Mouse (Mus musculus) small intestine, adult 2 months (tissue): ENCODE measurements around the gene Tnnt1. TPM values are rescaled to one million over a fixed set of nuclear protein-coding genes. Genes with fewer than 3 reads are reported as not detected.
A peak's percentile ranks its signal among the peaks of the same experiment; 100 is the strongest.

Experiments
- H3K27ac ChIP-seq: fragments of 200-500 bp; 2 replicates; pipeline ENCODE4 v1.5.1; 2012; ENCODE audit warnings: low read depth, low read length, control low read depth, inconsistent platforms; ENCODE audit not compliant: insufficient read depth
- H3K27me3 ChIP-seq: fragments of 200-500 bp; 2 replicates; pipeline ENCODE4 v1.6.1; 2012; ENCODE audit warnings: mild to moderate bottlenecking, moderate library complexity, low read length, inconsistent platforms; ENCODE audit not compliant: control insufficient read depth, insufficient read depth
- H3K36me3 ChIP-seq: fragments of 200-500 bp; 2 replicates; pipeline ENCODE4 v1.6.1; 2012; ENCODE audit warnings: mild to moderate bottlenecking, low read length, control low read depth, inconsistent platforms; ENCODE audit not compliant: control insufficient read depth, insufficient read depth
- H3K4me1 ChIP-seq: fragments of 200-500 bp; 2 replicates; pipeline ENCODE4 v1.6.1; 2012; ENCODE audit warnings: low read length, inconsistent platforms, mixed read lengths; ENCODE audit not compliant: control insufficient read depth, insufficient read depth, insufficient read length
- H3K4me3 ChIP-seq: fragments of 200-500 bp; 2 replicates; pipeline ENCODE4 v1.5.1; 2012; ENCODE audit warnings: low read depth, mild to moderate bottlenecking, control low read depth, inconsistent platforms, low read length, moderate library complexity
- CTCF ChIP-seq: fragments of 200-500 bp; IDR thresholded peaks from 2 replicates; pipeline ENCODE4 v1.5.1; 2012; ENCODE audit warnings: low read depth, mild to moderate bottlenecking, control low read depth, inconsistent platforms, low read length, moderate library complexity, mixed read lengths; ENCODE audit not compliant: insufficient replicate concordance, insufficient read length; ENCODE audit errors: extremely low read depth
- POLR2A ChIP-seq: fragments of 200-500 bp; IDR thresholded peaks from 2 replicates; pipeline ENCODE4 v1.6.1; 2012; ENCODE audit warnings: low read depth, mild to moderate bottlenecking, control low read depth, inconsistent platforms, low read length, moderate library complexity
- WGBS: fragments of 180-500 bp; shearing (Covaris S2); methylation state at CpG from one replicate; pipeline ENCODE4 v1.1.7; 2018; 5-methylcytosine and 5-hydroxymethylcytosine counted together
- polyA plus RNA-seq: library from polyadenylated mRNA; depleted of rRNA; stranded (reverse); fragments of >200 nt; gene quantifications from 2 replicates; pipeline ENCODE4 v1.2.3, GENCODE M21; 2012

Tnnt1 gene
- polyA plus RNA-seq, 1 experiment, result 0.58 TPM

- Histone ChIP-seq H3K4me3 (peak within 1 kb of the TSS; percentile 78), H3K36me3 (0 out of 2 replicates have a peak, but pooled peaks cover 1% of the 10 kb centered on the region), H3K27me3 (no peaks in the 10 kb centered on the region), H3K4me1 (peaks cover 4% of the 10 kb centered on the region; the same call in 1 of the 2 replicates), H3K27ac (peak within 1 kb of the TSS; percentile 67)
- WGBS, result under 1% methylated on average over 62 of the region's 62 CpGs
- peak; percentile 26; the same call in 1 of the 2 replicates for TF ChIP-seq CTCF
- peak; percentile 70 for TF ChIP-seq POLR2A
These were observed 14.4 kb downstream of the Tnnt1 start, which contains the start of gene Ppp1r12c for GRCm38 (mm10) chr7:4501558-4502397. TSS of gene Ppp1r12c (minus strand) at chr7:4501680.

- Histone ChIP-seq H3K27me3 (no peaks in the 10 kb centered on the region), H3K4me3 (peak overlapping the region; percentile 78), H3K36me3 (peaks cover 6% of the 10 kb centered on the region; the same call in 1 of the 2 replicates), H3K27ac (peak overlapping the region; percentile 67), H3K4me1 (peaks cover 4% of the 10 kb centered on the region; the same call in 1 of the 2 replicates)
- TF ChIP-seq POLR2A, result no peak
- TF ChIP-seq CTCF, result no peak
- under 1% methylated on average over 52 of the region's 52 CpGs for WGBS
These were observed 15.2 kb downstream of the Tnnt1 start for GRCm38 (mm10) chr7:4500892-4501471.

GRCm38 (mm10) chr7:4499034-4499433 lies 17.1 kb downstream of the Tnnt1 start:
- no peaks in the 10 kb centered on the region for H3K27me3 ChIP-seq
- H3K4me1 ChIP-seq, result peaks cover 4% of the 10 kb centered on the region; the same call in 1 of the 2 replicates
- 85% methylated on average over 4 of the region's 4 CpGs for WGBS
- TF ChIP-seq POLR2A (no peak), CTCF (no peak)
- H3K27ac ChIP-seq, result peak overlapping the region; percentile 56
- H3K4me3 ChIP-seq, result 0 out of 2 replicates have a peak overlapping the region, but pooled peaks have one; percentile 0
- peaks cover 9% of the 10 kb centered on the region for H3K36me3 ChIP-seq

GRCm38 (mm10) chr7:4498251-4498650 lies 17.9 kb downstream of the Tnnt1 start:
- no peak for TF ChIP-seq CTCF
- TF ChIP-seq POLR2A, result no peak
- 50% methylated on average over 9 of the region's 9 CpGs for WGBS
- H3K36me3 ChIP-seq, result peaks cover 10% of the 10 kb centered on the region
- no peak overlapping the region for H3K4me3 ChIP-seq
- H3K27ac ChIP-seq, result peak overlapping the region; percentile 56
- peaks cover 4% of the 10 kb centered on the region; the same call in 1 of the 2 replicates for H3K4me1 ChIP-seq
- no peaks in the 10 kb centered on the region for H3K27me3 ChIP-seq

GRCm38 (mm10) chr7:4497271-4497903 lies 18.8 kb downstream of the Tnnt1 start:
- H3K4me3 ChIP-seq, result no peak overlapping the region
- H3K27ac ChIP-seq, result peak overlapping the region; percentile 50; the same call in 1 of the 2 replicates
- TF ChIP-seq POLR2A (no peak), CTCF (no peak)
- H3K4me1 ChIP-seq, result peaks cover 4% of the 10 kb centered on the region; the same call in 1 of the 2 replicates
- H3K27me3 ChIP-seq, result no peaks in the 10 kb centered on the region
- WGBS, result 83% methylated on average over 9 of the region's 9 CpGs
- peaks cover 16% of the 10 kb centered on the region for H3K36me3 ChIP-seq

GRCm38 (mm10) chr7:4496468-4496867 lies 19.7 kb downstream of the Tnnt1 start:
- 86% methylated on average over 3 of the region's 3 CpGs for WGBS
- no peak for TF ChIP-seq CTCF
- TF ChIP-seq POLR2A, result no peak
- H3K4me1 ChIP-seq, result peaks cover 4% of the 10 kb centered on the region; the same call in 1 of the 2 replicates
- H3K4me3 ChIP-seq, result no peak overlapping the region
- no peak overlapping the region for H3K27ac ChIP-seq
- peaks cover 16% of the 10 kb centered on the region for H3K36me3 ChIP-seq
- H3K27me3 ChIP-seq, result no peaks in the 10 kb centered on the region

- no peaks in the 10 kb centered on the region for H3K27me3 ChIP-seq
- peaks cover 4% of the 10 kb centered on the region; the same call in 1 of the 2 replicates for H3K4me1 ChIP-seq
- 17% methylated on average over 1 of the region's 1 CpGs for WGBS
- no peak overlapping the region for H3K27ac ChIP-seq
- peaks cover 25% of the 10 kb centered on the region for H3K36me3 ChIP-seq
- no peak overlapping the region for H3K4me3 ChIP-seq
- TF ChIP-seq POLR2A, result no peak
- TF ChIP-seq CTCF, result no peak
These were observed 22.2 kb downstream of the Tnnt1 start for GRCm38 (mm10) chr7:4493991-4494390.
